Mouse (Mus musculus): ENCODE measurements around the gene Rcan1. TPM values are rescaled to one million over a fixed set of nuclear protein-coding genes. Genes with fewer than 3 reads are reported as not detected.

Rcan1 gene
- polyA plus RNA-seq, 1 experiment from 2014 or later = 79.7 TPM

- 59% methylated on average over 10 of the region's 10 CpGs for WGBS
- no peak for ATAC-seq (ENCODE audit: low FRiP score, low read depth)
Observed at GRCm38 (mm10) chr16:92387692-92388091, 83.0 kb downstream of the Rcan1 start.

GRCm38 (mm10) chr16:92385062-92385461 is 85.6 kb downstream of the Rcan1 start:
- ATAC-seq (ENCODE audit: low FRiP score, low read depth) = no peak
- 3% methylated on average over 2 of the region's 2 CpGs for WGBS
- no peak overlapping the region for H3K27ac ChIP-seq (replicated peaks)

More at GRCm38 (mm10) chr16:92387692-92388091, 83.0 kb downstream of the Rcan1 start:
- no peaks in the 10 kb centered on the region for H3K9me3 ChIP-seq
- H3K4me3 ChIP-seq = no peak overlapping the region
- H3K4me2 ChIP-seq = no peak overlapping the region
- H3K9ac ChIP-seq = no peak overlapping the region
- H3K36me3 ChIP-seq = no peaks in the 10 kb centered on the region
- no peaks in the 10 kb centered on the region for H3K27me3 ChIP-seq
- H3K4me1 ChIP-seq (replicated peaks) = peaks cover 4% of the 10 kb centered on the region
- H3K27ac ChIP-seq (replicated peaks) = no peak overlapping the region

GRCm38 (mm10) chr16:92383412-92383811 is 87.3 kb downstream of the Rcan1 start:
- H3K9me3 ChIP-seq = no peaks in the 10 kb centered on the region

More at GRCm38 (mm10) chr16:92385062-92385461, 85.6 kb downstream of the Rcan1 start:
- H3K9me3 ChIP-seq = no peaks in the 10 kb centered on the region
- no peaks in the 10 kb centered on the region for H3K27me3 ChIP-seq
- no peaks in the 10 kb centered on the region for H3K36me3 ChIP-seq
- no peak overlapping the region for H3K4me3 ChIP-seq
- peaks cover 10% of the 10 kb centered on the region for H3K4me1 ChIP-seq (replicated peaks)
- no peak overlapping the region for H3K9ac ChIP-seq
- H3K4me2 ChIP-seq = no peak overlapping the region

DNA sequence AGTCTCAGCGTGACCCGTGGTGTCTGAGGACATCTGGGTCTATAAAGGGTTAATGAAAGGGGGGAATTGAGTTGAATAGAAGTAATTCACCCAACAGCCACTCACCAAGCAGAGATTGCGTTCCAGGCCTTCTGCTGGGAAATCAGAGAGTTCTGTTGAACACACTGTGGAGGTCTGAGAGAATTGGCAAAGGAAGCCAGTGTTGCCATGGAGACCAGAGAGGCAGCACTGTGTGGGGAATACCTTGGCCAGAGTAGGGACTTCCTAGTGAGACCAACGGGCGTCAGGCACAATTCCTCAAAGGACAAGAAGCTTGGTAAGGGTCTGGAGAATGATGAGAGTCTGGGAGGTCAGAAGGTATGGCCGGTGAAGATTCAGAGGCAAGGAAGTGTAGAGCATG is 88.2 kb downstream of the Rcan1 start:
- H3K4me2 ChIP-seq = no peak overlapping the region
- peak; percentile 69; the same call in 1 of the 2 replicates for ATAC-seq (ENCODE audit: low FRiP score, low read depth)
- peaks cover 10% of the 10 kb centered on the region for H3K4me1 ChIP-seq (replicated peaks)
- H3K27ac ChIP-seq (replicated peaks) = no peak overlapping the region
- no peaks in the 10 kb centered on the region for H3K27me3 ChIP-seq
- H3K9me3 ChIP-seq = no peaks in the 10 kb centered on the region
- H3K4me3 ChIP-seq = no peak overlapping the region
- no peaks in the 10 kb centered on the region for H3K36me3 ChIP-seq
- 37% methylated on average over 6 of the region's 6 CpGs for WGBS
- H3K9ac ChIP-seq = no peak overlapping the region

More at GRCm38 (mm10) chr16:92383412-92383811, 87.3 kb downstream of the Rcan1 start:
- H3K27ac ChIP-seq (replicated peaks) = no peak overlapping the region
- H3K36me3 ChIP-seq = no peaks in the 10 kb centered on the region
- no peak overlapping the region for H3K4me2 ChIP-seq
- no peak overlapping the region for H3K4me3 ChIP-seq
- no peak overlapping the region for H3K9ac ChIP-seq
- no peak for ATAC-seq (ENCODE audit: low FRiP score, low read depth)
- H3K27me3 ChIP-seq = no peaks in the 10 kb centered on the region
- peaks cover 10% of the 10 kb centered on the region for H3K4me1 ChIP-seq (replicated peaks)

DNA sequence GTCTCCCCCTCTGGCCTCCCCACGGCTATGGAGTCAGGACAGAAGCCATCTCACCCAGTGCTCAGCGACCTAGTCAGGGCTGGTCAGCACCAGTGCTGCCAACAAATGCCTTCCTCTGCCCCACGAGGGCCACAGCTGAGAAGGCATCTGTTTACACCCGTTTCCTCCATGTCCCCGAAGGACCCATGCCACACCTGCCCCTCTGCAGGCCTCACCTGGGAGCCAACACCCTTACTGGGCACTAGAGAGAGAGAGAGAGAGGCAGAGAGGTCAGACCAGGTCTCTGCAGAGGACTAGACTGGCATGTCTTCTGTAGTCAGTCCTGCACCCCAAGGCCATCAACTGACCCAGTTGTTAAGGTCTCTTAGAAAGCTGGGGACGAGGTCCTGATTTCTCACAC is 89.6 kb downstream of the Rcan1 start:
- H3K4me2 ChIP-seq = no peak overlapping the region
- WGBS = 82% methylated on average over 6 of the region's 6 CpGs
- H3K9me3 ChIP-seq = no peaks in the 10 kb centered on the region
- no peak for ATAC-seq (ENCODE audit: low FRiP score, low read depth)
- H3K4me1 ChIP-seq (replicated peaks) = peaks cover 10% of the 10 kb centered on the region
- H3K4me3 ChIP-seq = no peak overlapping the region
- no peak overlapping the region for H3K27ac ChIP-seq (replicated peaks)
- no peaks in the 10 kb centered on the region for H3K27me3 ChIP-seq
- H3K36me3 ChIP-seq = no peaks in the 10 kb centered on the region
- no peak overlapping the region for H3K9ac ChIP-seq

- Histone ChIP-seq H3K9me3 (no peaks in the 10 kb centered on the region), H3K4me3 (no peak overlapping the region), H3K4me2 (no peak overlapping the region), H3K4me1 (replicated peaks) (peaks cover 12% of the 10 kb centered on the region), H3K36me3 (no peaks in the 10 kb centered on the region), H3K27ac (replicated peaks) (no peak overlapping the region), H3K27me3 (no peaks in the 10 kb centered on the region), H3K9ac (no peak overlapping the region)
- 97% methylated on average over 6 of the region's 6 CpGs for WGBS
- ATAC-seq (ENCODE audit: low FRiP score, low read depth) = no peak
Observed at GRCm38 (mm10) chr16:92376976-92377375, 93.7 kb downstream of the Rcan1 start.

DNA sequence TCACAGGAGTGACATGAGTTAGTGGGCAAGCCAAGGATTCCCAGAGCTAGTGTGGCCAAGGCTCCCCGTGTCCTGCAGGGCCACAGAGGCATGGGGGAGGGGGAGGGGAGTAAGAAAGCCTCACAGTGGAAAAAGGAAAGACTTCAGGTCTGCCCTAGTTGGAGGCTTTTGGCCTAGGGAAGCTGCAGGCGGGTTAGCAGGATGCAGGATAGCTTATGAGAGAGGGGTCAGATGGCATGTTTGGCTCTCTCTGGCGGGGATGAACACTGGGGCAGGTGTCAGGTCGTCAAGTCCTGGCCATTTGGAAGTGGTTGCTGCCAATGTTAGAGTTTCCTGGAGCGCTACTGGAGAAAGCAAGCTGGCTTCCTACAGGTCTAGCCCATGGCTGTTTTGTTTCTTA is 99.0 kb downstream of the Rcan1 start:
- ATAC-seq (ENCODE audit: low FRiP score, low read depth) = no peak
- no peaks in the 10 kb centered on the region for H3K27me3 ChIP-seq
- no peak overlapping the region for H3K4me2 ChIP-seq
- no peak overlapping the region for H3K4me3 ChIP-seq
- no peaks in the 10 kb centered on the region for H3K36me3 ChIP-seq
- H3K9ac ChIP-seq = no peak overlapping the region
- 54% methylated on average over 5 of the region's 5 CpGs for WGBS
- no peak overlapping the region for H3K27ac ChIP-seq (replicated peaks)
- H3K9me3 ChIP-seq = no peaks in the 10 kb centered on the region
- peaks cover 12% of the 10 kb centered on the region; the same call in 1 of the 2 replicates for H3K4me1 ChIP-seq (replicated peaks)

DNA sequence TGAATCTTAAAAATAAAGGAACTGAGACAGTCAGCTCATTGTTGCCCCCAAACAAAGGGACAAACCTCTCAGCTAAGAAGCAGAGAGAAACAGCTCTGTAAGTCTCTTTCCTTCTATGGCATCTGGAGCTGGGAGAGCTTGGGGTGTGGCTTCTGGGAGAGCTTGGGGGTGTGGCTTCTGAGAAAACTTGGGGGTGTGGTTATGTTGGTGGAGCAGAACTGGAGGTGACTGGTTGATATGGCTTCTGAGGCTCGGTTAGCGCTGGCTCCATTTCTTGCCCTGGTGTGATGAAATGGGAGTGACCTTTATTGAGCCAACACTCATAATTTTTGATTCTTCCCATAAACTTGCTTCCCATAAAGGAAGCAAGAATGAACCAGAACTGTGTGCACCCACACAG is 101.4 kb downstream of the Rcan1 start:
- Histone ChIP-seq H3K4me3 (no peak overlapping the region), H3K27me3 (no peaks in the 10 kb centered on the region), H3K9me3 (no peaks in the 10 kb centered on the region), H3K4me1 (replicated peaks) (peaks cover 12% of the 10 kb centered on the region; the same call in 1 of the 2 replicates), H3K36me3 (no peaks in the 10 kb centered on the region), H3K9ac (no peak overlapping the region), H3K27ac (replicated peaks) (no peak overlapping the region), H3K4me2 (no peak overlapping the region)
- ATAC-seq (ENCODE audit: low FRiP score, low read depth) = no peak
- 49% methylated on average over 2 of the region's 2 CpGs for WGBS

GRCm38 (mm10) chr16:92365477-92365876 is 105.2 kb downstream of the Rcan1 start:
- Histone ChIP-seq H3K9me3 (no peaks in the 10 kb centered on the region), H3K9ac (no peak overlapping the region), H3K4me3 (no peak overlapping the region), H3K4me1 (replicated peaks) (no peaks in the 10 kb centered on the region), H3K27ac (replicated peaks) (no peak overlapping the region), H3K4me2 (no peak overlapping the region), H3K36me3 (no peaks in the 10 kb centered on the region), H3K27me3 (no peaks in the 10 kb centered on the region)
- ATAC-seq (ENCODE audit: low FRiP score, low read depth) = no peak
- WGBS = 55% methylated on average over 7 of the region's 7 CpGs

DNA sequence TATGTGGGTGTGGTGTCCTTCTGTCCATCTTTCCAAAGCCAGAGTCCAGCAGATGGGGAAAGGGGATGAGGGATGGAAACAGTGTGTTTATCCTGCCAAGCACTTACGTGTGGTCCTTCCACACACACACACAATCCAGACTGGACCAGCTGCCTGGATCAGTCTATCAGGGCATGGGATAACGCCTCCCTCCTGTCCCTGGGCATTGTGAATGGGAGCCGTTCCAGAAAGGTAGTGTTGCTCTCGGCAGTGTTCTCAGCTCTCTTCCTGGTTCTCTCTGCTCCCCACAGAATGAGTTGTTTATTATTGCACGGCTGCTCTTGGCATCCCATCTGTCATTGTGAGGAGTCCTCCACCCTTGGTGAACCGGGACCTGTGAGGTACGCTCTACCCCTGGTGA is 110.0 kb downstream of the Rcan1 start:
- ATAC-seq (ENCODE audit: low FRiP score, low read depth) = no peak
- Histone ChIP-seq H3K4me2 (no peak overlapping the region), H3K4me1 (replicated peaks) (peaks cover 12% of the 10 kb centered on the region; the same call in 1 of the 2 replicates), H3K27me3 (0 out of 2 replicates have a peak, but pooled peaks cover 2% of the 10 kb centered on the region), H3K9ac (no peak overlapping the region), H3K36me3 (no peaks in the 10 kb centered on the region), H3K9me3 (no peaks in the 10 kb centered on the region), H3K4me3 (no peak overlapping the region), H3K27ac (replicated peaks) (no peak overlapping the region)
- 66% methylated on average over 7 of the region's 7 CpGs for WGBS

DNA sequence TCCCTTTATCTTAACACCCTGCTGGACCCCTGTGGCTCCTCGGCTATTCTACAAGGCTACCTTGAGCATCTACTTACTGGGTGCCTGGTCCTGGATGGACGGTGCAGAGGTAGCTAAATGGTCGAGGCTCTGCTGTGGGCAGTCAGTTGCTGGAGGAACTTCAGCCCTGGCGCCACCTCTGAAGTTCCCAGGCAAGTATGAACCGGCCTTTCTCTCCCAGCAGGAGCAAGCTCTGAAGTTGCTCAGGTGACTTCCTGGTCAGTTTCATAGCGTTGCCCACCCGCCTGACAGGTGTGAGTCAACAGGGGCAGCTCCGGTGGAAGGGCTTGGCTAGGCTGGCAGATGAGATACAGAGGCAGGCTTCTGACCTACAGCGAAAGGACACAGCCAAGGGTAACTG is 111.4 kb downstream of the Rcan1 start, which contains the start of gene Kcne1:
TSS of gene Kcne1 (minus strand) at position 240 of the 400 bp plus-strand sequence.
- H3K4me2 ChIP-seq = no peak within 1 kb of the TSS
- no peaks in the 10 kb centered on the region for H3K9me3 ChIP-seq
- no peak for ATAC-seq (ENCODE audit: low FRiP score, low read depth)
- no peaks in the 10 kb centered on the region for H3K36me3 ChIP-seq
- H3K4me3 ChIP-seq = no peak within 1 kb of the TSS
- H3K4me1 ChIP-seq (replicated peaks) = peaks cover 12% of the 10 kb centered on the region; the same call in 1 of the 2 replicates
- 70% methylated on average over 9 of the region's 9 CpGs for WGBS
- H3K27me3 ChIP-seq = 0 out of 2 replicates have a peak, but pooled peaks cover 2% of the 10 kb centered on the region
- no peak within 1 kb of the TSS for H3K27ac ChIP-seq (replicated peaks)
- H3K9ac ChIP-seq = no peak within 1 kb of the TSS

GRCm38 (mm10) chr16:92358734-92359133 is 111.9 kb downstream of the Rcan1 start:
- ATAC-seq (ENCODE audit: low FRiP score, low read depth) = peak; percentile 27; the same call in 1 of the 2 replicates
- Histone ChIP-seq H3K27ac (replicated peaks) (no peak overlapping the region), H3K9me3 (no peaks in the 10 kb centered on the region), H3K4me3 (no peak overlapping the region), H3K9ac (no peak overlapping the region), H3K4me1 (replicated peaks) (peaks cover 12% of the 10 kb centered on the region; the same call in 1 of the 2 replicates), H3K27me3 (0 out of 2 replicates have a peak, but pooled peaks cover 2% of the 10 kb centered on the region), H3K4me2 (no peak overlapping the region), H3K36me3 (no peaks in the 10 kb centered on the region)
- 28% methylated on average over 9 of the region's 9 CpGs for WGBS

GRCm38 (mm10) chr16:92357566-92357965 is 113.1 kb downstream of the Rcan1 start:
- 12% methylated on average over 10 of the region's 10 CpGs for WGBS
- H3K9ac ChIP-seq = no peak overlapping the region
- H3K27ac ChIP-seq (replicated peaks) = no peak overlapping the region
- no peak overlapping the region for H3K4me2 ChIP-seq
- no peaks in the 10 kb centered on the region for H3K36me3 ChIP-seq
- H3K27me3 ChIP-seq = 0 out of 2 replicates have a peak, but pooled peaks cover 2% of the 10 kb centered on the region
- peaks cover 12% of the 10 kb centered on the region; the same call in 1 of the 2 replicates for H3K4me1 ChIP-seq (replicated peaks)
- H3K9me3 ChIP-seq = no peaks in the 10 kb centered on the region
- ATAC-seq (ENCODE audit: low FRiP score, low read depth) = no peak
- no peak overlapping the region for H3K4me3 ChIP-seq
